Comparison of ENCODE assay signal across 9 mouse cellular contexts in the genomic region with DNA sequence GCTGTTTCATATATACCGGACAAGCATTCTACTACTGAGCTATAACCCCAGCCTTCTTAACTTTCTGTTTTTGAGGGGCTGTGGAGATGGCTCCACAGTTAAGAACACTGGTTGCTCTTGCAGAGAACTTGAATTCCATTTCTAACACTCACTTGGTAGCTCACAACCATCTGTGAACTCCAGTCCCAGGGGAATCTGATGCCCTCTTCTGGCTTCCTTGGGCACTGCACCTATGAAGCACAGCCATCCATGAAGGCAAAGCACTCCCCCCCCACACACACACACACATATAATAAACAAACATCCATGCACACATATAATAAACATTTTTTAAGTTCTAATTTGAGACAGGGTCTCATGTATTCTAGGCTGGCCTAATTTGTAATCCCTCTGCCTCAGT. TPM values are rescaled to one million over a fixed set of nuclear protein-coding genes. Genes with fewer than 3 reads are reported as not detected.
A peak's percentile ranks its signal among the peaks of the same experiment; 100 is the strongest.
DNase-seq lines count a peak whose midpoint lies in the region; ATAC-seq and TF ChIP-seq lines count a peak whose summit lies in the region.
"Had no signal": no experiment of that assay in that cellular context is flagged by ENCODE, and none has a peak within 500 bp of the region (broad histone marks: within the 10 kb centered on the region; RNA-seq: fewer than 3 reads in every experiment).

No protein-coding gene starts in this region.

- no peak overlapping the region for H3K27ac ChIP-seq in kidney, adult 2 months (ENCODE audit: insufficient read depth, low read depth, low read length)
- H3K27ac ChIP-seq in kidney, embryonic 14.5 days (ENCODE audit: low read depth, low read length), result no peak overlapping the region
- H3K27ac ChIP-seq in ES-E14 (ENCODE audit: insufficient read depth, low read depth, low read length, poor library complexity, severe bottlenecking), result no peak overlapping the region
- no peak overlapping the region for H3K27ac ChIP-seq in limb, embryonic 10.5 days
- H3K27ac ChIP-seq: neural tube, embryonic 12.5 days had no signal

- peak; percentile 82 for TF ChIP-seq CTCF in kidney, adult 2 months (conservative IDR thresholded peaks at IDR 0.05; ENCODE audit: insufficient read depth, insufficient read length, low read depth, low read length)

- H3K27me3 ChIP-seq in kidney, adult 2 months (replicated peaks; ENCODE audit: control insufficient read depth, insufficient read depth, low read length), result no peaks in the 10 kb centered on the region
- H3K27me3 ChIP-seq in kidney, embryonic 14.5 days (ENCODE audit: control insufficient read depth, insufficient read depth, low read length), result no peaks in the 10 kb centered on the region
- no peaks in the 10 kb centered on the region for H3K27me3 ChIP-seq in limb, embryonic 10.5 days (ENCODE audit: low read depth, poor library complexity, severe bottlenecking)
- H3K27me3 ChIP-seq: neural tube, embryonic 12.5 days had no signal

- intact Hi-C loops in heart, postnatal 36 days (cut with DNase I), result loop anchor here (5.0 kb wide), 2 partner anchors 126 to 246 kb away; partner anchors contain the start of gene Tekt5

- H3K9me3 ChIP-seq in kidney, embryonic 14.5 days (ENCODE audit: control insufficient read depth, low read length), result no peaks in the 10 kb centered on the region
- no peaks in the 10 kb centered on the region for H3K9me3 ChIP-seq in ES-E14 (ENCODE audit: control insufficient read depth, insufficient read depth, low read depth, low read length)
- H3K9me3 ChIP-seq in limb, embryonic 10.5 days (replicated peaks), result no peaks in the 10 kb centered on the region
- H3K9me3 ChIP-seq: neural tube, embryonic 12.5 days had no signal

- WGBS in kidney, adult 2 months, result 80% methylated on average over 1 of the region's 1 CpGs
- WGBS in kidney, embryonic 14.5 days, result 94% methylated on average over 1 of the region's 1 CpGs
- WGBS in limb, embryonic 10.5 days, result 78% methylated on average over 1 of the region's 1 CpGs

- in situ Hi-C loops in ES-E14 (cut with MboI; ENCODE audit: low sequenced_read_pairs in 2 of 2, unreplicated experiment in 2 of 2), result loop anchor here (25.0 kb wide), 2 partner anchors 236 to 436 kb away; no protein-coding TSS in a partner anchor

- TF ChIP-seq POLR2A in kidney, adult 2 months (IDR thresholded peaks at IDR 0.05; ENCODE audit: low read depth, low read length), result no peak

- 0 out of 2 replicates have a peak, but pooled peaks cover 5% of the 10 kb centered on the region for H3K4me1 ChIP-seq in kidney, adult 2 months (ENCODE audit: control insufficient read depth, insufficient read depth, low read length)
- H3K4me1 ChIP-seq in kidney, embryonic 14.5 days (ENCODE audit: control insufficient read depth, insufficient read depth, low read length), result no peaks in the 10 kb centered on the region
- no peaks in the 10 kb centered on the region for H3K4me1 ChIP-seq in ES-E14 (ENCODE audit: control insufficient read depth in 2 of 2, insufficient read depth in 2 of 2, low read length in 2 of 2, poor library complexity in 1 of 2)
- H3K4me1 ChIP-seq in limb, embryonic 10.5 days, result peaks cover 5% of the 10 kb centered on the region
- H3K4me1 ChIP-seq: neural tube, embryonic 12.5 days had no signal

- no peak for ATAC-seq in kidney, embryonic 14.5 days (ENCODE audit: low FRiP score, low TSS enrichment)

- H3K9ac ChIP-seq in kidney, embryonic 14.5 days (ENCODE audit: low read depth, low read length), result no peak overlapping the region
- H3K9ac ChIP-seq in ES-E14 (ENCODE audit: insufficient read depth, low read depth, low read length, poor library complexity, severe bottlenecking), result no peak overlapping the region
- H3K9ac ChIP-seq: neural tube, embryonic 12.5 days had no signal

- H3K36me3 ChIP-seq in kidney, adult 2 months (ENCODE audit: control insufficient read depth, insufficient read depth, low read length), result no peaks in the 10 kb centered on the region
- no peaks in the 10 kb centered on the region for H3K36me3 ChIP-seq in kidney, embryonic 14.5 days (ENCODE audit: control insufficient read depth, insufficient read depth, low read length)
- no peaks in the 10 kb centered on the region for H3K36me3 ChIP-seq in ES-E14 (ENCODE audit: control insufficient read depth, insufficient read depth, low read length, poor library complexity, severe bottlenecking)
- no peaks in the 10 kb centered on the region for H3K36me3 ChIP-seq in limb, embryonic 10.5 days
- H3K36me3 ChIP-seq: neural tube, embryonic 12.5 days had no signal

- DNase-seq in kidney, adult 2 months, result peak; percentile 81
- peak; percentile 47 for DNase-seq in ES-E14 (ENCODE audit: low read depth, low spot score)
- peak; percentile 34 for DNase-seq in c-Kit-positive CD71-negative TER-119-negative erythroid progenitor cells, embryonic 14.5 days (ENCODE audit: low read depth)
- DNase-seq in heart, postnatal 36 days, result peak; percentile 57 to 73
- peak; percentile 78 for DNase-seq in limb, embryonic 10.5 days (ENCODE audit: low spot score)
- DNase-seq in right cerebral cortex, adult 18-20 months, result peak; percentile 64
- DNase-seq in urinary bladder, postnatal 4 days (ENCODE audit: low spot score in 2 of 2), result peak; percentile 45 to 76

- no peak overlapping the region for H3K4me3 ChIP-seq in kidney, adult 2 months (ENCODE audit: insufficient read depth, low read depth, low read length)
- no peak overlapping the region for H3K4me3 ChIP-seq in kidney, embryonic 14.5 days (ENCODE audit: low read length)
- H3K4me3 ChIP-seq in ES-E14 (ENCODE audit: insufficient read depth in 1 of 2, low read depth in 1 of 2, low read length in 2 of 2, poor library complexity in 1 of 2, severe bottlenecking in 1 of 2), result no peak overlapping the region
- H3K4me3 ChIP-seq in limb, embryonic 10.5 days, result no peak overlapping the region
- H3K4me3 ChIP-seq: neural tube, embryonic 12.5 days had no signal

- no peak overlapping the region for H3K4me2 ChIP-seq in kidney, embryonic 14.5 days (replicated peaks; ENCODE audit: low read depth, low read length)
- H3K4me2 ChIP-seq: neural tube, embryonic 12.5 days had no signal

TF ChIP-seq in ES-E14, 5 proteins besides CTCF, POLR2A, EP300 and RAD21:
- TF ChIP-seq HCFC1 (IDR thresholded peaks at IDR 0.05; ENCODE audit: borderline replicate concordance, insufficient read depth, low read length) (no peak), ZNF384 (IDR thresholded peaks at IDR 0.05; ENCODE audit: low read depth, low read length) (no peak), CHD2 (IDR thresholded peaks at IDR 0.05; ENCODE audit: low read depth, low read length) (no peak), ZC3H11A (IDR thresholded peaks at IDR 0.05; ENCODE audit: borderline replicate concordance, low read depth, low read length) (peak; percentile 54; the same call in 1 of the 2 replicates), MAFK (IDR thresholded peaks at IDR 0.05; ENCODE audit: insufficient read depth, low read depth, low read length) (no peak)
TF ChIP-seq in ES-E14: peak in this region for 1.

RNA-seq across cellular contexts. Expression of gene Dexi, which starts 20.0 kb away (rescaled TPM):
- 40.0 and 41.0 TPM in 2 replicates for polyA plus RNA-seq in kidney, adult 2 months (2012; rRNA removed)
- polyA plus RNA-seq in kidney, embryonic 14.5 days (2014; fragmentation: Nextera tagmentation; extraction: Ambion mirVana), result 27.4 and 32.5 TPM in 2 replicates
- total RNA-seq in ES-E14 (2012; rRNA removed), result 5.8 TPM in 2 replicates
- total RNA-seq in heart, postnatal 36 days (2021), result 10 to 100 TPM; 37.1 to 37.6 TPM
- 17.4 and 20.5 TPM in 2 replicates for polyA plus RNA-seq in limb, embryonic 10.5 days (2016; fragmentation: Nextera tagmentation; extraction: Ambion mirVana)

RNA-seq across cellular contexts. Expression of gene Clec16a, which starts 22.3 kb away (rescaled TPM):
- polyA plus RNA-seq in kidney, adult 2 months (2012; rRNA removed), result 15.7 and 16.8 TPM in 2 replicates
- polyA plus RNA-seq in kidney, embryonic 14.5 days (2014; fragmentation: Nextera tagmentation; extraction: Ambion mirVana), result 38.4 and 46.3 TPM in 2 replicates
- 14.6 and 16.2 TPM in 2 replicates for total RNA-seq in ES-E14 (2012; rRNA removed)
- 10 to 100 TPM; 52.8 TPM for total RNA-seq in heart, postnatal 36 days (2021)
- 26.8 and 27.0 TPM in 2 replicates for polyA plus RNA-seq in limb, embryonic 10.5 days (2016; fragmentation: Nextera tagmentation; extraction: Ambion mirVana)

RNA-seq across cellular contexts. Expression of gene Ciita, which starts 43.0 kb away (rescaled TPM):
- 2.8 and 5.3 TPM in 2 replicates for polyA plus RNA-seq in kidney, adult 2 months (2012; rRNA removed)
- polyA plus RNA-seq in kidney, embryonic 14.5 days (2014; fragmentation: Nextera tagmentation; extraction: Ambion mirVana), result 0.31 and 1.4 TPM in 2 replicates
- total RNA-seq in ES-E14 (2012; rRNA removed), result 0.05 and 0.22 TPM in 2 replicates
- total RNA-seq in heart, postnatal 36 days (2021), result 1 to 10 TPM in 1 of 2 experiments, under 1 TPM in 1; 0.72 to 1.2 TPM
- polyA plus RNA-seq in limb, embryonic 10.5 days (2016; fragmentation: Nextera tagmentation; extraction: Ambion mirVana), result 0.09 and 0.19 TPM in 2 replicates
